Mouse (Mus musculus): ENCODE results near the gene Cd200r3.

Gene Cd200r3

GRCm38 (mm10) chr16:44943468-44943867 lies at the start of gene Cd200r3:
Cd200r3 (plus strand) TSS chr16:44943678.
- in situ Hi-C loops (cut with MboI), result no loop called here

GRCm38 (mm10) chr16:44932016-44932415 lies 11.5 kb upstream of the Cd200r3 start:
- in situ Hi-C loops (cut with MboI), result no loop called here

DNA sequence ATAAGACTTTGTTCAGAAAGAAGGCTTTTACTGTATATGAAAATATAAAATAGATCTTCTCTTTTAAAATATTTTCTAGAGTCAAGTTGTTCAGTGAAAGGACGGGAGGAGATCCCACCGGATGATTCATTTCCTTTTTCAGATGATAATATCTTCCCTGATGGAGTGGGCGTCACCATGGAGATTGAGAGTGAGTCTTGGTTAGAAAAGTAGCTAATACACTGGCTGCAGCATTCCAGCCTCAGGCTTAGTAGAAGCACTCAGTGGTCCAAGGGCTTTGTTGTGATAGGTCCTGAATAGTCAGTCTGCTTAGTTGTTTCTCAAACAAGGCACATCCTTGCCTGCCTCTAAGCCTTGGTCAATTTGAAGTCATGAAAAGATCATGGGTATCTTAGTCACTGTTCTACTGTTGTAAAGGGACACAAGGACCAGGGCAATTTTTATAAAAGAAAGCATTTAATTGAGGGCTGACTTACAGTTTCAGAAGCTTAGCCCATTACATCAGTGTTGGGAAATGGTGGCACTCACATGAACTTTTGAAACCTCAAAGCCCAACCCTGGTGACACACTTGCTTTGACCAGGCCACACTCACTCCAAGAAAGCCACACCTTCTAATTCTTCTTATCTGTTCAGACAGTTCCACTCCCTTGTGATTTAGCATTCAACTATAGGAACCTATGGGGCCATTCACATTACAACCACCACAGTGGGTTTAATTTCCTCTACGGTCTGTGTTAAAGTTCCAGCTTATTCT lies 8.1 kb downstream of the Cd200r3 start:
- in situ Hi-C loops (cut with MboI), result no loop called here

- in situ Hi-C loops (cut with MboI), result no loop called here
Measured at GRCm38 (mm10) chr16:44962296-44962695, 18.8 kb downstream of the Cd200r3 start.

GRCm38 (mm10) chr16:44962777-44963176 lies 19.3 kb downstream of the Cd200r3 start:
- in situ Hi-C loops (cut with MboI), result no loop called here

DNA sequence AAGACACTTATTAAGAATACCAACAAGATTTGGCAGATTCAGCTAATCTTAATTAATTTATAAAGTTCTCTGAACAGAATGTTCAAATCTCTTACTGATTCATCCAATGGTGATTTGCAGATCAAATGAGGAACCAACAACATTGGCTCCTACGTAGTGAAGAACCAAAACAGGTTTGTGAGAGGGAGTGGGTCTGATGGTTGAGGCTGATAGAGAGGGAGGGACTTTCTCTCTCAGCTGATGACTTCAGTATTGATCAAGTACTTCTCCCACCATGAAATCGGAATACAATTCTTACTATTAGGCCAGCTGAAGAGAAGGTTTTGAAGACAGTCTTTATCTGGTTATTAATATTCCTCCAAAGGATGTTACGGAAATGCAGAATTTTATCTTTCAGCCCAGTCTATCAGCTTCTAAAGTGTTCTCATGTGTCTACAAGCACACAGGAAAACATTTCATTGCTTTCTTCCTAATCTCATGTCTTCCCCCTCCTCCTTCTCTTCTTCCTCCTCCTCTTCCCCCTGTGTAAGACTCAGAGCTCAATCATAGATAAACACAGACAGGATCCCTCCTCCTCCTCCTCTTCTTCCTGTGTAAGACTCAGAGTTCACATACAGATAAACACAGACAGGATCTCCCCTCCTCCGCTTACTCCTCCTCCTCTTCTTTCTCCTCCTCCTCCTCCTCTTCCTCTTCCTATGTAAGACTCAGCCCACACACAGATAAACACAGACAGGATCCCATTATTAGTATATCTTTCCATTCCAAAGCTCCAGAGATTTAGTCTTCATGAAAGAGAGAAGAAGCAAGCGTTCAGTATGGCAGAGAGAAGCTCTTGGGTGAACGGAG lies 21.3 kb downstream of the Cd200r3 start:
- in situ Hi-C loops (cut with MboI), result no loop called here

GRCm38 (mm10) chr16:44965428-44965827 lies 21.9 kb downstream of the Cd200r3 start:
- in situ Hi-C loops (cut with MboI), result no loop called here

DNA sequence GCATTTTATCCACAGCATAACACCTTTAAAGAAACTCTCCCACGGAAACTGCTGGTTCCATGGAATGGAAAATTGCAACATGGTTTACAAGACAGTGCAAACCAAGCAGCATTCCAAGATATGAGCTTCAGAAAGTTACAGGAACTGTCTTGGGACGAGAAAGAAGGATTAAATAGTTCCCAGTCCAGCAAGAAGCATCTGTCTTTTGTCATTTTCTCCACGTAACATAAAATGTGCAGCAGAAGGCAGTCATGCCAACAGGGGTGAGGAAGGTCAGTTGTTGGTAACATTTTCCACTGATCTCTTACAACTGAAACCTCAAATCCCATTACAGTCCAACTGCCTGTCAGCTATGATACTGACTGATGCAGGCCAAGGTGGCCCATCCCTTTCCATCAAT lies 22.4 kb downstream of the Cd200r3 start:
- in situ Hi-C loops (cut with MboI), result no loop called here

GRCm38 (mm10) chr16:44966891-44967290 lies 23.4 kb downstream of the Cd200r3 start:
- in situ Hi-C loops (cut with MboI), result no loop called here

- in situ Hi-C loops (cut with MboI), result no loop called here
Measured at GRCm38 (mm10) chr16:44968113-44968512, 24.6 kb downstream of the Cd200r3 start.

DNA sequence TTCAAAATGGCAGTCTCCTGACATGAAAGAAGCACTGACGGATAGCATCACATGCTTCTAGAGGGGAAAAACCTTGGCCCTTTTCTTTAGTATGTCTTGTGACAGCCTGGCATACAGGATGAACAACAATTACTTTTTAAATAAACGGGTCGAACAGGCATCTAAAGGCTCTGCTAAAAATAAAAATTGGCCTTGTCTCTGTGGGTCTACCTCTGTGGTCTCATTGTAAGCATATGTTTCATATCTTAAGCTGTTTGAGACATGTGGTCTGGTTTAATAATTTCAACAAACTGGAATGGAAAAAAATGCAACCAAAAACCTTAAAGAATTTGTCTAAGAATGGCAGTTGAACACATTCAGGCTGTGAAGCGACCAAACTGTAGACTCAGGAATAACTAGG lies 27.4 kb downstream of the Cd200r3 start:
- in situ Hi-C loops (cut with MboI), result no loop called here

GRCm38 (mm10) chr16:44974042-44974441 lies 30.6 kb downstream of the Cd200r3 start:
- in situ Hi-C loops (cut with MboI), result no loop called here

GRCm38 (mm10) chr16:44976081-44976480 lies 32.6 kb downstream of the Cd200r3 start:
- in situ Hi-C loops (cut with MboI), result no loop called here

DNA sequence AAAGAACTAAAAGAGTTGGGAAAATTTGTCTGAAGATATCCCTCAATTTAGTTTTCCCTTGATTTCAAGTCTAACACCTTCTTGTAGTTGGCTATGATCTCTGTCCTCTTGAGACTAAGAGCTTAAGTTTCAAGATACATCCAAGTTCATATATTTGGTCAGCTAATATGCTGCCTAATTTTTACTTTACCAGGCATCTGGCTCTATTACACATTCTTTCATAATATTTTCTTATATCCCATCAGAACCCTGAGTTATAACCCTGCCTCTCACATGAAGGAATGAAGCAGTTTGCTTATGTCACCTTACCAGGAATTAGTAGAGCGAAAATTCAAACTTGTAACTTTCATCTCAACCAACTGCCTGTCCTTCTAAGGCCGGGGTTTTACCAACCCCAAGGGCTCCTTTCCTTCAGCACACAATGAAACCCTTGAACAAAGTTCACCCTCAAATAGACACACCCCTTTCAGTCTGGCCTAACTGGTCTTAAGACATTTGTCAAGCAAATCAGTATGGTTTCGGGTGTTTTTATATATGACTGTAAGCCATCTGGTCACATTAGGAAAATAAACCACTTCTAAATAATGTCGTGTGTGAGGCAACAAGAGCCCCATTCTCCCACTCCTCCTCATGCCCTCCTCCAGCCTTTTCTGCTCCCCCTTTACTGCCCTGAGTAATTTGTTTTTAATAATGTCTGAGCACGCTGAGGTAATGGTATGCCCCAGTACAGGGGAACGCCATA lies 33.6 kb downstream of the Cd200r3 start:
- in situ Hi-C loops (cut with MboI), result no loop called here

- in situ Hi-C loops (cut with MboI), result no loop called here
Measured at GRCm38 (mm10) chr16:44978193-44978592, 34.7 kb downstream of the Cd200r3 start.

GRCm38 (mm10) chr16:44979355-44979896 lies 35.9 kb downstream of the Cd200r3 start:
- in situ Hi-C loops (cut with MboI), result no loop called here

DNA sequence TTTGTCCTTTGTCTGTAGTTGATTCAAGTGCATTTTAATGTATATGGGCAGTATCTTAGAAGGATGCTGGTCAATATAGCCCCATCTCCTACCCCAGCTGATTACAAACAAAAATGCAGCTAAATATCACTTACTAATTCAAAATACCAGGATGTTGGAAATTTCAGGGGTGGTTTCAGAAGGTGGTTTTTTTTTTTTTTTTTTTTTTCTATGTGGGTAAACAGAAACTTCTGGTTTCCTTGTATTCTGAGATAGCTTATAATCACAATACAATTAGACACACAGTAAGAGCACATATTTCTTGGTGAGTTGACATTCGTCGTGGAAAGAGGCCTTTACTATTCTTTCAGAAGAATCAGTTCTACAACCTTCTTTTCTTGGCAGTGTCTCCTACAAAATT lies 39.5 kb downstream of the Cd200r3 start:
- in situ Hi-C loops (cut with MboI), result no loop called here

DNA sequence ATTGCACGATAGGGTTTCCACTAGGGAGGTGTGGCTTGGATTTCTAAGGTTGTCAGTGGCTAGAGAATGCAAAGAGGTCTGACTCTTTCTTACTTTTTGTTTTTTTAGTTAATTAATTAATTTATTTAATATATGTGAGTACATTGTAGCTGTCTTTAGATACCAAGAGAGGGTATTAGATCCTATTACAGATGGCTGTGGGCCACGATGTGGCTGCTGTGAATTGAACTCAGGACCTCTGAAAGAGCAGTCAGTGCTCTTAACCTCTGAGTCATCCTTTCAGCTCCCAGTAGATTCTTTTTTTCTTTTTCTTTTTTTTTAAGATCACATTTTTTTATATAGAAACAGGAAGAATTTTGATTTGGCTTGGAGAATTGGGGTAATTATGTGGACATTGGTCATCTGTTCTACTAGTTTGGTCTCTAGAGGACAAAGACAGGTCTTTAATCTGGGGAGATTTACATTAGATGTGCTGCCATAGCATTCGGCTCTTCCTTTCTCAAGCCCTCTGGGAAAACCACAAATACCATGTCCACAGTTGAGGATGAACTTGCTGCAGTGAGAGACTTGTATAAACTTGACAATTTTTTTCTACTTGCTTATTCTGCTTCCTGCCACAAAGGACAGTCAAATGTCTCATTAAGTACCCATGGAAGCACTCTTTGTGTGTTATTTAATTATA lies 40.0 kb downstream of the Cd200r3 start:
- in situ Hi-C loops (cut with MboI), result no loop called here

DNA sequence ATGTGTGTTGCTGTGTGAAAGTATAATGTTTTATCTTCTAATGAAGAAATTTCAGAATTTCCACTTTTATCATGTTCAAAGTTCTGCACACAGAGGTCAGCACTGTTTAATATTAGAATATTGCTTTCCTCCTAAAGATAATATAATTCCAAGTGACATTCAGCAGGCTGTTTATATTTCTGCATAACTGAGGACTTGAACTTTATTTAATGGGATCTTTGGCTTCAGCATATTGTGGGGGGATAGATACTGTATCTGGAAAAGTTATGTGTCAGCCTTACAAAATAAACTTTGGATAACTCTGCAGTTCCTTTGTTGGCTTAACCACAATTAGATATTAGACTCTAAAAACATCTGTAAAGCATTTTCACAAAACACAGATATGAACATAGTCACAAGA lies 40.6 kb downstream of the Cd200r3 start:
- in situ Hi-C loops (cut with MboI), result no loop called here

- in situ Hi-C loops (cut with MboI), result no loop called here
Measured at GRCm38 (mm10) chr16:44984925-44985324, 41.4 kb downstream of the Cd200r3 start.

GRCm38 (mm10) chr16:44986029-44986428 lies 42.6 kb downstream of the Cd200r3 start:
- in situ Hi-C loops (cut with MboI), result no loop called here

Data from mature B cell (primary cell).